Mouse (Mus musculus) MEL (cell line): ENCODE measurements at regions not wholly inside any gene's neighbourhood (a gene's known extent, or its start where the extent isn't known, plus 50 kb on each side); places are given as distances from the start of the nearest gene placed in this dataset.

ENCODE experiments used
- DNase-seq: peaks from one replicate; pipeline ENCODE4 v3.0.0; 2011; ENCODE audit warnings: low read depth, low spot score
- H3K27ac ChIP-seq: 2 replicates; pipeline ENCODE4 v1.5.1; 2012; ENCODE audit warnings: low read depth, mild to moderate bottlenecking, control low read depth, low read length, moderate library complexity; ENCODE audit not compliant: control insufficient read depth
- H3K27me3 ChIP-seq, 2 experiments: fragments of 150-350 bp in 1 of 2; sonication (generic) in 1 of 2; 2 replicates each; pipeline ENCODE4 v1.6.1; 2012; ENCODE audit warnings: low read length in 2 of 2, mild to moderate bottlenecking in 2 of 2, improper control_type of control experiment in 1 of 2, moderate library complexity in 1 of 2; ENCODE audit not compliant: insufficient read depth in 2 of 2, control insufficient read depth in 1 of 2
- H3K36me3 ChIP-seq, 2 experiments: 2 replicates each; pipeline ENCODE4 v1.6.1; 2012 to 2014; ENCODE audit warnings: low read length in 2 of 2, improper control_type of control experiment in 1 of 2, inconsistent platforms in 1 of 2, mild to moderate bottlenecking in 1 of 2; ENCODE audit not compliant: insufficient read depth in 2 of 2, control insufficient read depth in 1 of 2
- H3K4me1 ChIP-seq, 2 experiments: fragments of 150-350 bp in 1 of 2; sonication (generic) in 1 of 2; 2 replicates each; pipeline ENCODE4 v1.6.1; 2012; ENCODE audit warnings: low read length in 2 of 2, improper control_type of control experiment in 1 of 2, mild to moderate bottlenecking in 1 of 2; ENCODE audit not compliant: insufficient read depth in 2 of 2, control insufficient read depth in 1 of 2
- H3K4me3 ChIP-seq, 2 experiments: fragments of 150-350 bp in 1 of 2; sonication (generic) in 1 of 2; 2 replicates each; pipeline ENCODE4 v1.5.1; 2012; ENCODE audit warnings: low read depth in 2 of 2, low read length in 2 of 2, mild to moderate bottlenecking in 2 of 2, moderate library complexity in 2 of 2, control low read depth in 1 of 2, improper control_type of control experiment in 1 of 2; ENCODE audit not compliant: control insufficient read depth in 1 of 2, insufficient read depth in 1 of 2
- H3K79me2 ChIP-seq: 2 replicates; pipeline ENCODE4 v1.6.1; 2012; ENCODE audit warnings: mild to moderate bottlenecking, low read length, moderate library complexity; ENCODE audit not compliant: control insufficient read depth, poor library complexity, insufficient read depth
- H3K9ac ChIP-seq: 2 replicates; pipeline ENCODE4 v1.6.1; 2012; ENCODE audit warnings: low read depth, mild to moderate bottlenecking, control low read depth, low read length, moderate library complexity; ENCODE audit not compliant: control insufficient read depth, poor library complexity, severe bottlenecking
- H3K9me3 ChIP-seq: fragments of 150-350 bp; sonication (generic); replicated peaks from 2 replicates; pipeline ENCODE4 v1.6.1; 2012; ENCODE audit warnings: mild to moderate bottlenecking, low read length, improper control_type of control experiment, moderate library complexity; ENCODE audit not compliant: insufficient read depth
- CHD1 ChIP-seq: IDR thresholded peaks from 2 replicates; pipeline ENCODE4 v1.6.1; 2012; ENCODE audit warnings: low read depth, mild to moderate bottlenecking, inconsistent platforms, low read length, improper control_type of control experiment
- CHD2 ChIP-seq: IDR thresholded peaks from 2 replicates; pipeline ENCODE4 v1.6.1; 2011; ENCODE audit warnings: low read length, improper control_type of control experiment
- ETS1 ChIP-seq: IDR thresholded peaks from 2 replicates; pipeline ENCODE4 v1.6.1; 2012; ENCODE audit warnings: low read depth, mild to moderate bottlenecking, inconsistent platforms, low read length, improper control_type of control experiment, moderate library complexity
- GATA1 ChIP-seq: IDR thresholded peaks from 2 replicates; pipeline ENCODE4 v1.6.1; 2011; ENCODE audit warnings: low read depth, low read length, improper control_type of control experiment
- JUND ChIP-seq: IDR thresholded peaks from 2 replicates; pipeline ENCODE4 v1.6.1; 2011; ENCODE audit warnings: low read depth, mild to moderate bottlenecking, improper control_type of control experiment, low read length
- MXI1 ChIP-seq: IDR thresholded peaks from 2 replicates; pipeline ENCODE4 v1.6.1; 2011; ENCODE audit warnings: mild to moderate bottlenecking, low read depth, low read length, improper control_type of control experiment
- MYB ChIP-seq: IDR thresholded peaks from 2 replicates; pipeline ENCODE4 v1.6.1; 2011; ENCODE audit warnings: mild to moderate bottlenecking, low read depth, low read length, improper control_type of control experiment
- MYC ChIP-seq: IDR thresholded peaks from 2 replicates; pipeline ENCODE4 v1.6.1; 2011; ENCODE audit warnings: low read depth, mild to moderate bottlenecking, low read length, improper control_type of control experiment, moderate library complexity
- NELFE ChIP-seq: IDR thresholded peaks from 2 replicates; pipeline ENCODE4 v1.6.1; 2011; ENCODE audit warnings: low read depth, low read length, improper control_type of control experiment
- NRF1 ChIP-seq: IDR thresholded peaks from 2 replicates; pipeline ENCODE4 v1.6.1; 2014; ENCODE audit warnings: low read depth, mild to moderate bottlenecking, inconsistent platforms, low read length, improper control_type of control experiment, moderate library complexity; ENCODE audit not compliant: poor library complexity, insufficient read depth, severe bottlenecking
- POLR2AphosphoS2 ChIP-seq: IDR thresholded peaks from 2 replicates; pipeline ENCODE4 v1.6.1; 2011; ENCODE audit warnings: low read length, improper control_type of control experiment
- POLR2AphosphoS5 ChIP-seq: IDR thresholded peaks from 2 replicates; pipeline ENCODE4 v1.6.1; 2012; ENCODE audit warnings: low read depth, borderline replicate concordance, mild to moderate bottlenecking, inconsistent platforms, low read length, moderate library complexity, mixed read lengths
- RAD21 ChIP-seq: IDR thresholded peaks from 2 replicates; pipeline ENCODE4 v1.6.1; 2011; ENCODE audit warnings: mild to moderate bottlenecking, low read depth, low read length, improper control_type of control experiment
- SMC3 ChIP-seq: IDR thresholded peaks from 2 replicates; pipeline ENCODE4 v1.6.1; 2011; ENCODE audit warnings: low read depth, low read length, improper control_type of control experiment
- TAL1 ChIP-seq: IDR thresholded peaks from 2 replicates; pipeline ENCODE4 v1.6.1; 2012; ENCODE audit warnings: mild to moderate bottlenecking, inconsistent platforms, low read length, moderate library complexity, mixed read lengths
- TBP ChIP-seq: IDR thresholded peaks from 2 replicates; pipeline ENCODE4 v1.8.0; 2011; ENCODE audit warnings: low read depth, low read length, improper control_type of control experiment
- USF2 ChIP-seq, 2 experiments: IDR thresholded peaks; 2 replicates each; pipeline ENCODE4 v1.6.1; 2011 to 2012; ENCODE audit warnings: improper control_type of control experiment in 2 of 2, low read length in 2 of 2, borderline replicate concordance in 1 of 2, inconsistent platforms in 1 of 2, low read depth in 1 of 2, mild to moderate bottlenecking in 1 of 2; ENCODE audit not compliant: insufficient read depth in 1 of 2
- ZC3H11A ChIP-seq: IDR thresholded peaks from 2 replicates; pipeline ENCODE4 v1.6.1; 2012; ENCODE audit warnings: low read depth, mild to moderate bottlenecking, inconsistent platforms, low read length, improper control_type of control experiment
- ZKSCAN1 ChIP-seq: IDR thresholded peaks from 2 replicates; pipeline ENCODE4 v1.6.1; 2012; ENCODE audit warnings: low read depth, mild to moderate bottlenecking, inconsistent platforms, low read length, improper control_type of control experiment, moderate library complexity
- ZNF384 ChIP-seq: IDR thresholded peaks from 2 replicates; pipeline ENCODE4 v1.6.1; 2012; ENCODE audit warnings: low read depth, mild to moderate bottlenecking, inconsistent platforms, low read length, improper control_type of control experiment

- no peaks in the 10 kb centered on the region for H3K79me2 ChIP-seq
- H3K9me3 ChIP-seq = no peaks in the 10 kb centered on the region
- no peaks in the 10 kb centered on the region for H3K27me3 ChIP-seq
- H3K27ac ChIP-seq = no peak overlapping the region
- no peak overlapping the region for H3K4me3 ChIP-seq
- no peaks in the 10 kb centered on the region for H3K36me3 ChIP-seq
- no peaks in the 10 kb centered on the region for H3K4me1 ChIP-seq
- TF ChIP-seq POLR2AphosphoS2 = no peak
- no peak for TF ChIP-seq CHD2
- no peak for TF ChIP-seq ZKSCAN1
- no peak for TF ChIP-seq POLR2AphosphoS5
- no peak for TF ChIP-seq MYB
- no peak for TF ChIP-seq TBP
- no peak for TF ChIP-seq RAD21
- no peak for TF ChIP-seq NELFE
- no peak for TF ChIP-seq GATA1
- no peak for TF ChIP-seq NRF1
- TF ChIP-seq CHD1 = no peak
- no peak for TF ChIP-seq MYC
- no peak for TF ChIP-seq ETS1
- no peak for TF ChIP-seq ZC3H11A
- no peak for TF ChIP-seq ZNF384
- no peak for TF ChIP-seq JUND
- no peak for TF ChIP-seq TAL1
- no peak for TF ChIP-seq MXI1
- no peak for TF ChIP-seq USF2 (IDR thresholded peaks at IDR 0.05; ENCODE audit: borderline replicate concordance in 1 of 2, insufficient read depth in 1 of 2, low read depth in 1 of 2, low read length in 2 of 2)
- H3K9ac ChIP-seq = no peak overlapping the region
- DNase-seq = no peak
Observed at GRCm38 (mm10) chr1:119143808-119144207, 90.4 kb upstream of the Gli2 start.

GRCm38 (mm10) chr1:119129039-119129438, 75.6 kb upstream of the Gli2 start:
- Histone ChIP-seq H3K27me3 (no peaks in the 10 kb centered on the region), H3K79me2 (no peaks in the 10 kb centered on the region), H3K9ac (no peak overlapping the region), H3K36me3 (no peaks in the 10 kb centered on the region), H3K4me1 (no peaks in the 10 kb centered on the region), H3K9me3 (no peaks in the 10 kb centered on the region), H3K4me3 (no peak overlapping the region), H3K27ac (no peak overlapping the region)
- TF ChIP-seq CHD1 (no peak), SMC3 (no peak), TBP (no peak), GATA1 (no peak), MYC (no peak)
- no peak for DNase-seq
